Mouse (Mus musculus) retina, adult 2 months (tissue): ENCODE measurements at regions not wholly inside any gene's neighbourhood (a gene's known extent, or its start where the extent isn't known, plus 50 kb on each side); places are given as distances from the start of the nearest gene placed in this dataset.

Source experiments
- DNase-seq: peaks from one replicate; pipeline ENCODE4 v3.0.0-alpha.2; 2012; ENCODE audit warnings: low read depth, low spot score

DNA sequence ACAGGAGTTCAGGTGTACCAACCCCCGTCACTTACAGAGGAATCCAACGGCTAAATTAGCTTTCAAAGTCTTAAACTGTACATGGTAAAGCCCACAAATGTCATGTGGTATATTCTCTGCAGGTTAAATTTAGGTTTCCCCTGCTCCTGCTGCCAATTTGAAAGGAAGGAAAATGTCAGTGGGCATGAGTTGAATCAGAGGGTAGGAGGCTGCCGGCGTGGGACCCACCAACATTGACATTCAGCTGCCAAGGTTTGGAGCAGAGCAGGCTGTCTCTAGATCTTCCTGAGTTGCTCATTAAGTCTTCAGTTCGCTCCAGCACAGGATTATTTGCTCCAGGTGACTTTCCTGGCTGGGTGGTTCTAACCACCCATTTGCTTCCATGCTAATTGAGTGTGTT, 532.1 kb downstream of the Tmem114 start:
- DNase-seq, result no peak

DNA sequence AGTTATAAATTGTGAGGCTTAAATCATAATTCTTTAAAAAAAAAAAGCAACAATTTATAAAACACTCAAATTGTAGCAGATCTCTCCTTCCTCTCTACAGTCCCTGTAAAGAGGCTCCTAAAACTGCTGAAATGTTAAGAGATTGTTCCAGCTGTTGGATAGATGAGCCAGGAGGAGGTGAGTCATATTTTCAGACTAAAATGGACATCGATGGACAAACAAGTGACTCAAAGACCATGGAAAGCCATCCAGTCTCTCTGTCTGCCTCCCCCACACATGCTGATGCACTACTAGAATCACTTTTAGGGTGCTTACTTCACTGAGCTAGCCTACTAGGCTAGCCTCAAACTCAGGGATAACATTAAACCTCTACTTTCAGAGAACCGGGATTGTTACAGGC, 561.5 kb downstream of the Tmem114 start:
- DNase-seq, result no peak

- DNase-seq, result no peak
These were observed 585.8 kb downstream of the Tmem114 start for GRCm38 (mm10) chr16:7839139-7839538.

DNA sequence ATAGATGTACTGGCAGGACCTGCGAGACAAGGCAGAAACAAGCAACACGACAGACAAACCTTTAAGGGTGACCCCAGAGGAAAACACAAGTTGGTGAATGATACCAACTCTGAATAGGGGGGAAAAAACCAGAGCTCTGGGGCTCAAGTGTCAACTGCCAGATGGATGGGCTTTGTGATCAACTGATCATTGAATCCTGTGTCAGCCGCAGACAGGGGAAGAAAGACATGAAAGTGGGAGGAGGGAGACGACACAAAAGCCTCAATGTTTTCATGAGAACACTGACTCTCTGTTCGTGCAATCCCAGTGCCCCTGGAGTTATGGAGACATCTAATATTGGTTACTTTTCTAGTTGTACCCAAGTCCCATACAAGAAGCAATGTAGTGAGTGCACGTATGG, 593.8 kb downstream of the Tmem114 start:
- DNase-seq, result no peak

DNA sequence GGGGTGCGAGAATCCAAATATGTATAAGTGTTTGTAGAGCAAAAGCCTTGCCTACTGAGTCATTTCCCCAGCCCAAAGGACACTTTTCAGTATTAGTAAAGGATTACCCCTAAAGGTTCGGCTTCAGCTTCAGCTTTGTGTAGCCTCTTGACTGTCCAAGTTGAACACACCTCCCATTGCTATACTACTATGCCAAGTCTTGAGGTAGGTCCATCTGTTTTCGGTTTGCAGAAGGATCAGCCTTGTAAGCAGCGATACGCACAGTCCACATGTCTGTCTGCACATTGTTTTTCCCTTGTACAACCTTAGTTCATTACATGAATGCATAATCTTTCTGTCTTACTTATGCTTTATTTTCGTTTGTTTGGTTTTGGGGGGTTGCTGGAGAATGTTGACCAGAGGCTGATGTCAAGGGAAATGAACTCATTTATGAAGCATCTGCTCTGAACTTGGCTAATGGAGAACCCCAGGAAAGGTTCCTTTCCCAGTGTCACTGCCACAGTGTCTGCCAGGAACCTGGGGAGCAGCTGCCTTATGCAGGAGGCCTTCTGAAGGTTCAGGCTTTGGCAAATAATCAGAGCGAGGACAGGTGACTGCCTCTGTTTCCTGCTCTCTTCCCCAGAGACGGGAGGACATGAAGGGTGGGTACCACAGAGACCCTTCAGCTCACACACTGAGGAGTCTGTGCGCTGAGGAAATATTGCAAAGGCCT, 594.8 kb downstream of the Tmem114 start:
- no peak for DNase-seq

GRCm38 (mm10) chr16:7801161-7801560, 623.8 kb downstream of the Tmem114 start:
- no peak for DNase-seq

GRCm38 (mm10) chr16:7797176-7797786, 627.7 kb downstream of the Tmem114 start:
- no peak for DNase-seq

- no peak for DNase-seq
These were observed 629.4 kb downstream of the Tmem114 start for GRCm38 (mm10) chr16:7795561-7795960.

GRCm38 (mm10) chr16:7792521-7792920, 632.4 kb downstream of the Tmem114 start:
- no peak for DNase-seq

GRCm38 (mm10) chr16:7790260-7790659, 634.7 kb downstream of the Tmem114 start:
- DNase-seq, result no peak

- DNase-seq, result no peak
These were observed 636.7 kb downstream of the Tmem114 start for GRCm38 (mm10) chr16:7788209-7788608.

GRCm38 (mm10) chr16:7781506-7781905, 643.4 kb downstream of the Tmem114 start:
- no peak for DNase-seq

DNA sequence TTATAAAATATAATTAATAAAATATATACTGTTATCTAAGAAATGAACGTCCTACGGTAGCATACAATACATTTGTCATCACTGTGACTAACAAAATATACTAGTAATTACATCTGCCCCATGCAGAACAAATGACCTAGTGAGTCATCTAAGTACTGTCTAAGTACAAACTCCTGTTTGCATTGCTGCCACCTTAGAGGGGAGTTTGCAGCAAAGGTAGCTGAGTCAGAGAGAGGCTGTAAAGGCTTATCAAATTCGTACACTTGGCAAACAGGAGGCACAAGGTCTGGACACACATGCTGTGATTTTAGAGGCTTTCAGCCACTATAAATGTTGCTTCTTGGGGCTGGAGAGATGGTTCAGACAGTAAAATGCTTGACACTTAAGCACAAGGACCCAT, 649.3 kb downstream of the Tmem114 start:
- DNase-seq, result no peak

DNA sequence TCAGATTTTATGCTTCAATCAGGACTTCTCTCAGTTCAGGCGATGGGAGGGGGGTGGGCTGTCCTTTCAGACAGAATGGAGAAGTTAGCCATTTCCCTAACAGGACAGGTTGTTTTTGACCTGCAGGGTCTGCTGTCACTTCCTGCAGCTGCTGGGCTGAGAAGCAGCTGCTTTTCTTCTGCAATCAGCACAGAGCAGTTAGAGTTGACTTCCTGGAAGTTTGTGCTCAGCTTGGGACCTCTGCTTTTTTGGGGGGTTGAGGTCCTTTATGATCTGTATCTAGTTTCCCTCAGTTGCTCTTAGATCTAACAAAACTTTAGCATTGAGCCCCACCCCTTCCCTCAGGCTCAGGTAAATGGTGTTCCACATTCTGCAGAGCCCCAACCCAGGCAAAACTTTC, 656.5 kb downstream of the Tmem114 start:
- no peak for DNase-seq

DNA sequence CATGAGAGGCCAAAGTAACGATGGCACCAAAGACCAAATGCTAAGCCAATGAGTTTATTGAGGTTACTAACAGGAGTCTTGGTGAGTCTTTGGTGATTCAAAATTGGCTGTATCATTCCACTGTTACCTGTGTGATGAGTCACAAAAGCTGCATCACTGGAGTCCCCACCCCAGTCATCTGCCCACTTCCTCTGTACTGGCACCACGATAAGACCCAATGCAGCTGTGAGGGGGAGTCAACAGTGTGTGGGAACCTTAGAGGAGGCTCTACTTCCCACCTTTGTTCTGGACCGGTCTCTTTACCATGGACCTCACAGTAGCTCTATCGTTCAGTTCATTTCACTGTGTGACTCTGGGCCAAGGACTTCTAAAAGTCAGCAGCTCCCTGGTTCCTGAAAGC, 657.2 kb downstream of the Tmem114 start:
- DNase-seq, result no peak

DNA sequence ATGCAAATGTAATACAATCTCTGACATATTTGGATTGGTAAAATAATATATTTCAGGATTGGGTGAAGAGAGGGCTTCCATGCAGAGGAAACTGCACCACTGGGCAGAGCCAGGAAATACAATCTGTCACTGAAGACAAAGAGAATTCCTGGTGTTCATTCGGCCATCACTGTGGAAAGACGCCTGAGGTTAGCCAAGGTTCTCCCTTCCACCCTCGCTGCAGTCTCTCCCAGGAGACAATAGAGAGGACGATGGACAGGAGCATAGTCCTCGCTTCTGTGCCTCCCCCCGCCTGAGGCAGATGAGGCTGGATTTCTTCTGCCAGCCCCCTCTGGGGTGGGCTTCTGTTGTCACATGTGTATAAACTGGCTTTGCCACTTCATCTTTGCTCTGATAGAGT, 660.6 kb downstream of the Tmem114 start:
- DNase-seq, result no peak

GRCm38 (mm10) chr16:7728186-7728585, 696.8 kb downstream of the Tmem114 start:
- DNase-seq, result no peak

- no peak for DNase-seq
These were observed 699.7 kb downstream of the Tmem114 start for GRCm38 (mm10) chr16:7725225-7725624.

DNA sequence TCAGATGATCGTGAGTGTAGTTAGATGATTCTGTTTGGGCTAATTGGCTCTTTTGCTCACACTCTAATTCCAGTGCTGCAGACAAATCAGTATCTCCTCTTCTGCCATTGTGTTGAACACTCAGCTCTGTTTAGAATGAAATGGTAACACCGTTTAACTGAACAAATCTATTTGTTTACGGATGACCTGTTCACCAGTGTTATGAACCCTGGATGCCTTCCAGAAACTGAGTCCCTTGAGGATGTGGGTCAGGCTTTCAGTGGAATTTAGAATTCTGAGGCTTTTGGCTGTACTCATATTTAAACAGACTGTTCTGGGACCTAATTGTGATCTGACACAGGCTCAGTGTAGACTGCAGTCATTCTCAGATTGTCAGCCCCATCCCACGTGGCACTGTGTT, 723.5 kb downstream of the Tmem114 start:
- peak; percentile 6 for DNase-seq

GRCm38 (mm10) chr16:7685484-7685883, 739.5 kb downstream of the Tmem114 start:
- DNase-seq, result no peak

- no peak for DNase-seq
These were observed 758.8 kb downstream of the Tmem114 start for GRCm38 (mm10) chr16:7666096-7666495.

DNA sequence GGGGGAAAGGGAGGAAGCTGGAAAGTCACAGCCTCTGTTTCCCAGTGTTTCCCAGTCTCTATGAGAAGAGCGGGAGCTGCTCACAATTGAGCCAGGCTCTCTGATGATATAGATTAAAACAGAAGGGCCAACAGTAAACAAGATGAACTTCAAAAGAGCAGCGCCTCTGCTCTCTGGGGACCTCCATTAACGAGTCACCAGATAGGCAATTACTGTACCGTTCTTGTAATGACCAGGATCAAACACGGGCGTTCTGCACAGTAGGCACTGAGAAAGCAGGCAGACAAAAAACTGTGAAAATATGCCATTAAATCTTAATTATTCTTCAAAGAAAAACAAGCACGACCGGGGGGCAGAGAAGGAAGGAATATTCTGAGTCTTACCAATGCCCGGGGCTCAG, 766.8 kb downstream of the Tmem114 start:
- DNase-seq, result no peak

DNA sequence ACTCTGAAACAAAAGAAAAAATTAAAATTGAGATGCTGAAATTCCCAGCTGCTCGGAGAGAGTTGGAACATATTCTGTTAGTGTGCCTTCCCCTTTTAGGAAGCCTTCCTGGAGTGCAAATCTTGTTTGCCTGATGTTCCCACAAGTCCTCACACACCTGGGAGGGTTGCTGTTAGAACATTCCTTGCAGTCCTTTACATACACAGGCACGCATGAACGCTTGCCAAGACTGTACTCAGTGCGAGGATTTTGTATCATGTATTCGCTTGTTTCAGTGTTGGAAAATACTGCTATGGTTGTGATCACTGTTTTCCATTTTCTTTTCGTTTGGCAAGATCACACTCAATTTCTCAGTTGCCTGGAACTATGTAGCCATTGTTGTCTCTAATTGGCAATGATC, 770.5 kb downstream of the Tmem114 start:
- DNase-seq, result no peak

DNA sequence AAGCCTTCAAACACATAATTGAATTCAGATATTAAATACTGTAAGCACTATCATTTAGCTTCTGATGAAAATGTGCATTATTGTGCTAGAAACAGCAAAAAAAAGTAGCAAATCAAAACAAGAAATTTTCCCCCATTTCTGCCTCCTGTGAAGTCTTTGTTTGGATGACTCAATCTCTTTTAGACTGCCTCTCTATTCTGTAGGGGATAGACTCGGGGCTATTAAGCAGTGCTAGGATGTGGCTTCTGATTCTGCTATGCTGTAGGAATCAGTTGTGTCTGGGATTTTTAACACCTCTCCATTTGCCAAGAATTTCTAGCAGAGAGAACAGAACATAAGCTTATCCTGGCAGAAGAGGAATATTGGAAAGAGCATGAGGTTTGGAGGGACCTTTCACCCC, 775.2 kb downstream of the Tmem114 start:
- DNase-seq, result no peak
